Mouse (Mus musculus): ENCODE measurements around the gene Foxp1.

- no peak for TF ChIP-seq CTCF (IDR thresholded peaks at IDR 0.05; ENCODE audit: low read depth)
- TF ChIP-seq EP300 (IDR thresholded peaks at IDR 0.05; ENCODE audit: low read depth): no peak
Measured at GRCm38 (mm10) chr6:99383846-99384472, 138.6 kb downstream of the Foxp1 start.
